Mouse (Mus musculus) brain, adult 2 months (tissue): Measurements from ENCODE around the gene Cryge.
A peak's percentile ranks its signal among the peaks of the same experiment; 100 is the strongest.
"Not testable (repeated sequence)": the region's sequence is repeated elsewhere in the genome, so short reads cannot be mapped to it uniquely, and the experiment has no call there.

Source experiments
- DNase-seq: peaks from one replicate; pipeline ENCODE4 v3.0.0; 2011; ENCODE audit warnings: low read depth, low spot score

Cryge gene

DNA sequence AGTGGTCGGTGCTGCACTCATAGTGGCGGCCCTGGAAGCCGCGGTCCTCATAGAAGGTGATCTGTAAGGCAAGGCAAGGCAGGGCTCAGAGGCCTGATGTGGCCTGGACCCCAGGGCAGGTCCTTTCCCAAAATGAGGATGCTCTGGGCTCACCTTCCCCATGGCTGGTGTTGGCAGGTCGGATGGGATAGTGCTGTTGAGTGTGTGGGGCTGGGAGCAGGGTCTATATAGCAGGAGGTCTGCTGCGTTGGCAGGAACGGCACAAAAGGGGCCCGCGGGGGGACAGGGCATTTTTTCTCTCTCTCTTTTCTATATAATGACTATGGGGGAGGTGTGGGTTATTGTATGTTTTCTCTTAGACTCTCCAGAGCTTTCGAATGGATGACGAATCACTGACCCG, at the start of gene Cryge:
Gene Cryge, minus strand, starts transcription at position 198 of the 400 bp plus-strand sequence.
- not testable (repeated sequence) for DNase-seq

GRCm38 (mm10) chr1:65096953-65097352, 46.0 kb upstream of the Cryge start:
- no peak for DNase-seq

DNA sequence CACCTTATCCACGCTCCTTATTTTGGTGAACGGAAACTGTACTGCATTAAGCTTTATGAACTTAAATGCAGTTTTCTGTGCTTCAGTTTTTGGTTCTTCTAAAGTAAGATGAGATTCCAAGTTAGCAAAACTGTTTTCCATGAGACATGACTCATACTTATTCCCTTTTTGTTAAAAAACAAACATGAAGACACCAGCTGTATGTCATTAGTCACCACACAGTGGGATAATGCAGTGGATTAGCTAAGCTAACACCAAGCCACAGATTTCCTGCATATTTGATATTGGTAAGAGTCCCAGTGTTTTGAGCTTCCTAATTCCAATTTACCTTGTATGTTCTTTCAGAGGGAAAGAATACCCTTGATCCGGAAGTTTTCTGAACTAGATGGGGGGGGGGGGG, 40.6 kb upstream of the Cryge start:
- DNase-seq = peak; percentile 52

DNA sequence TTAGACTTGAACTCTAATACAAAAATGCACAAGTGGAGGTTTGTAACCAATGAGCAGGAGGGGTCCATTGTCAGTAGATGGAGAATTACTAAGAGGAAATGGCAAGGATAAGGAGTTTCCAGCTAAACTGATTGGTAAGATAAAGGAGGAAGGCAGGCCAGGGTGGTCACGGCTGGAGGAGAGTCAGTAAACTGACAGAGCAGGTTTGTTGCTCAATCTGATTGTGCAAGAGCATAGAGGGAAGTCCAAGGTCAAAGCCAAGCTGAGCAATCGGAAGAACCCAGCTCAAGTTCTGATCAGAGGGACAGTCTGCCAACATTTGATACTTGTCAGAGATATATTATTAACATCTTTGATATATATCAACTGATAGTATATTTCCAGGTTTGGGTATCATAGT, 39.4 kb upstream of the Cryge start:
- DNase-seq = no peak

DNA sequence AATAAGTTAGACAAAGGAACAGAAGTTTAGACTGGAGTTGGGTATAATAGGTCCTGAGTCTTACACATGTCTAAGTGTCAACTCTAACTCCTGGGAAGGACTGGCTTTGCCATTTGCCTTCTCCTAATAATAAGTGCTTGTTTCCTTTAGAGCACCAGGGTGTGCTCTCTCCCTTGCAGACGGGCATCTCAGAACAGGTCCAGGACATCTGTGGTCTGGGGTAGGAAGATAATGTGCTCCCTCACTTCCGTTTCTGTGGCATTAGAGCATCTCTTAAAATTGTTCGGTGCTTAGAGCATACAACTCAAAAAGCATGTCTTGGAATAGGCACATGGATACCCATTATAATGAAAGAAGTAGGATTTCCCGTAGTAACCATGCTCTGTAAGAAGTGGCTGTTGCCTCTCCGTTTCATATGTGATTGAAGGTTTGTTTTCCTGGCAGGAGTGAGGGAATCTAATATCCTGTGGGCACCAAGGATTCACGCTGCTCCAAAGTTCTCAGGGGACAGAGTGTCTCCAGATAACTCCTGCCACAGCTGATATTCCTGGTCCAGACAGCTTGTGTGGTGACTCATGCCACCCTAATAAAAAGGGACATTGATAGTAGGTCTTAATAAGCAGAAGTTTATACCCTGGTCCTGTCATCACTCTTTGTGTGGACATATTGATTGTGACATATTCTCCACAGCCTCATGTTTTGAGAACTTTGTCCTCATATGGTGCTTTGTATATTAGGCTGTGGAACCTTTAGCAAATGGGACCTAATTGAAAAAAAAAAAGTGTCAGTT, 37.8 kb upstream of the Cryge start:
- DNase-seq = no peak

DNA sequence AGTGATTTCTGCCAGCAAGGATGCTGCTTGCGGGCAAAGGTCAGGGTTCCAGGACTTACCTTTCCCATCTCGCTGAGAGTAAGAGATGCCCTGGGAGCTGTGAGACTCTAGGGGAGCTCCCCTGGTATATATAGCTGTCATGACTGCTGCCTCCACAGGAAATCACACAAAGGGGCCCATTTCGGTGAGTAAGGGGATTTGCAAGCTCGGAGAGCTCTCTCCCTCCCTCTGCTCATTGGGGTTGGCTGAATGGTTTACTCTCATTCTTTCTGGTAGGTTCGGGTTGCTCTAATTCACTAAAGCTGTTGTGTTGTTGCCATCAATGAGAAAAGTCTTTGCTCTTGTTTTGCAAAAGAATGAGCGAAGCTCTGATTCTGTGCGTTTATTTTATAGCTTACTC, 31.2 kb upstream of the Cryge start, which contains the start of gene Crygb:
Gene Crygb, minus strand, starts transcription at position 101 of the 400 bp plus-strand sequence.
- DNase-seq = no peak

DNA sequence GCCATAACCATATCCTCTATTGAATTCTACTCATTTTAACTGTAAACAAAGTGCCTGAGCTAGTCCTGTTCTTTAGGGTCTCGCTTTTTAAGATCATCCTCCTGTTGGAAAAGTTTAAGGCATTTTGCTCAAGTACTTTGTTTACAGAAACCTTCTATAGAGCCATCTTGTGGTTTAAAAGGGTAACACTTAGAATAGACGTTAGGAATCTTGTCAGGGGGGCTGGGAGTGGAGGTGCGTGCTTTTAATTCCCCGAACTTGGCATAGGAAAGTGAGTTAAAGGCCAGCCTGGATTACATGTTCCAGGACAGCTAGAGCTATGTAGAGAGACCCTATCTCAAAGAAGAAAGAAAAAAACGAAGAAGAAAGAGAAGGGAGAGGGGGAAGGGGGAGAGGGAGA, 24.7 kb upstream of the Cryge start:
- peak; percentile 3 for DNase-seq

DNA sequence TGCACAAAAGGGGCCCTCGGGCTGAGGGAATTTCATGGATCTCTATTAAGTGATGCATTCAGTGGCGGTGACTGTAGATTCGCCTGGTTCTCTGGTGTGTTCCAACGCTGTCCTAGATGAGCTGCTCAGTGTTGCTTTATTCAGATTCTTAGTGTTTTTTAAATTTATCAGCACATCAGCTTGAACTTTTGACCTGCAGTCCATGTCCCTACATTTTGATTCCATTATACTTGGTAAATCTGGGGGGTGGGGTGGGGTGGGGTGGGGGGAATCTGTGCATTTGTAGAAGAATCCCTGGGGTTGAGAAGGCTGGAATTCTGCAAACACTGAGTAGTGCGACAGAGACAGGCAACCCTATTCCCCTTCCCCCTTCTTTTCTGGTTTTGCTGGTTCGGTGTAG, 22.6 kb upstream of the Cryge start, which contains the start of gene Crygc:
Gene Crygc, minus strand, starts transcription at position 101 of the 400 bp plus-strand sequence.
- DNase-seq = no peak

DNA sequence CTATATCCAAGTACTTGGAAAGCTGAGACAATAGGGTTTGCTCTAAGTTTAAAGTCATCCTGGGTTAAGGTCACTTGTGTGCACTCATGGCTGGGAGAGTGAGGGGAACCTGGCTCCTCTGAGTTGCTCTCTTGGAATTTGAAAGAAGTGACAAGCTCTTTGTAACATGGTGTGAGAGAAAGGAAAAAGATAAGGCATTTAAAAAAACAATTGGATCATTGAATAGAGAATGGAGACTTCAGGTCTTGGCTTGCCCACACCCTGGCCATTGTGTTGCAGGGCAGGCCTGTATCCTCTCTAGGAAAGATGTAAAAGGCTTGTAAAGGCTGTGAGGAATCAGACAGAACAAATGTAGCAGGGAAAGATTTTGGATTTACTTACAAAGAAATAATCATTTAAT, 16.9 kb upstream of the Cryge start:
- DNase-seq = no peak

DNA sequence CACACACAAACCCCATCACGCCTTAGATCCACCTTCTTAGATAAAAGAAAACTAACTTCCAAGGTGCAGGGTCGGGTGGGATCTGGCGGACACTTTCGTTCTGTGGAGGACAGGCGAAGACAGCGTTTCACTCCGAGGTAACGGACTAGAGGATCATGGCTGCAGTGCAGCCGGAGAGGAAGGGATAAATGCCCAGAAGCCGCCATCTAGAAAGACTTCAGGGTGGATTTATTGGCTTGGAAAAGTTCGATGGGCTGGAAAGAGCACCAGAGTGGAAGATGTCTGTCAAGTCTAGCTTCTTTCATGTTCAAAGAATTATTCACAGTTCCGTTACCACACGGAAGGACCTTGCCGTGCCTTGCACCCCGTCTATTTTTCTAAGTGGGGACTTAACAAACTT, 13.3 kb upstream of the Cryge start:
- no peak for DNase-seq

- DNase-seq = no peak
Measured at GRCm38 (mm10) chr1:65063352-65063751, 12.4 kb upstream of the Cryge start, which contains the start of gene Crygd. TSS of gene Crygd (minus strand) at chr1:65063452.

GRCm38 (mm10) chr1:65052140-65052539, 1.2 kb upstream of the Cryge start:
- DNase-seq = no peak

DNA sequence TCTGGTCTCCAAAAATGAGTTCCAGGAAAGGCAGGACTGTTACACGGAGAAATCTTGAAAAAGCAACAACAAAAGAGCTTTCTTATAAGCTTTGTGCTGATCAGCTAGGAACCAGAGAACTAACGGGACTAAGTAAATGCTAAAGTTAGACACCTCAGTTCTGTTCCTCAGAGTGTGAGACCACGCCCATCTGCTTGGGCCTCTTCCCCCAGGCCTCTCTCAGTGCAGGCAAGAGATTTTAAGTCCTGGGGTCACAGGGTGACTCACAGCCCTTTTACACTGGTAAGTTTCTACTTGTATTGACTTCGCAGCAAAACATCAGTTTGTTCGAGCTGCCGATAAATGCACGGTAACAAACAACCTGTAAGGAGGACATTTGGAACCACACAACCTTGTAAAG, 747 bp upstream of the Cryge start:
- DNase-seq = no peak

DNA sequence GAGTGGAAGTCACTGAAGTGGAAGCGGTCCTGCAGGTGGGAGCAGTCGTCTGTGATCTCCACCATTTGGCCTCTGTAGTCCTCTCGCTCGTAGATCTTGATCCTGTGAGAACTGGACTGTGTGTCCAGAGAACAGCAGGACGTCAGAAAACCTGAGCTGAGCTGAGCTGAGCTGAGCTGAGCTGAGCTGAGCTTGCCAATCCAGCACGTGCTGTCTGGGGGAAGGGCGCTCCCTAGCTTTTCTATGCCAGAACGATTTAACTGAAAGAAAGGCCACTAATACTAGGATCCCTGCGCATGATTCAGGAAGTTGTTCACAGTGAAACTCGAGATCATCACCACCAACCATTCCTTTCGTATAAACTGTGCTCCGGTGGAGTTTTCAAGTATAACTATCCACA, 2.2 kb downstream of the Cryge start:
- peak; percentile 31 for DNase-seq

GRCm38 (mm10) chr1:65046401-65047109, 4.4 kb downstream of the Cryge start:
- DNase-seq = peak; percentile 45

DNA sequence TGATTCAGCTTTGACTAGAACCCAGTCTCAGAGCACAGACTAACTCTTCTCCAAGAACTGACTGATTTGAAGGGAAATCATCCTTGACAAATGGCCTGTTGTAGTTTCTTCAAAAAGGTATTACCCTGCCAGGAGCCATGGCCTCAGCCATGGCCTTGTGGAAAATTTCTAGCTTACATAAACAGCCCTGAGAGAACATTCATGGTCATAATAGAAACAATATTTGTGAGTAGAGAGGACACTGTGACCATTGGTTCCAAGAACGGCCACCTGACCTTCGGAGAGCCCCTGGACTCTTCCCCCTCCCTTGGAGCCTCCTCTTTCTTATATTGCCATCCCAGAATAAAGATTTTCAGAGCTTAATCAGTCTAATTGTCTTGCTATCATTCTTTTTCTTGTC, 7.5 kb downstream of the Cryge start:
- DNase-seq = no peak

DNA sequence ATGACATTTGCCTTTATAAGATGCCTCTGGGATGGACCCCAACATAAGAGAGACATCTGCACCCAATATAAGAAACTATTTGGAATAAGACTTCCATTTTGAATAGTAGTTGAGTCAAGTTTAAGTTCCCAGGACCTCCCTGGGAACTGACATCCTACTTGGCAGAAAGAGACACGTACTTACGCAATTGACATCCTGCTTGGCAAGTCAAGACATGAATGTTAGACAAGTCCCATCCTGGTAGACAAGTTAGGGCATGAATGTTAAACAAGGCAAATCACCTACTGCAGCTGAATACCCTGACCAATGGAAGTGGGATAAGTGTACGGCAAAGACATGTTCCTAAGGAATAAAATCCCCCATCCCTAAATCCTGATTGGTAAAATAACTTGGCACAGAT, 9.1 kb downstream of the Cryge start:
- no peak for DNase-seq

DNA sequence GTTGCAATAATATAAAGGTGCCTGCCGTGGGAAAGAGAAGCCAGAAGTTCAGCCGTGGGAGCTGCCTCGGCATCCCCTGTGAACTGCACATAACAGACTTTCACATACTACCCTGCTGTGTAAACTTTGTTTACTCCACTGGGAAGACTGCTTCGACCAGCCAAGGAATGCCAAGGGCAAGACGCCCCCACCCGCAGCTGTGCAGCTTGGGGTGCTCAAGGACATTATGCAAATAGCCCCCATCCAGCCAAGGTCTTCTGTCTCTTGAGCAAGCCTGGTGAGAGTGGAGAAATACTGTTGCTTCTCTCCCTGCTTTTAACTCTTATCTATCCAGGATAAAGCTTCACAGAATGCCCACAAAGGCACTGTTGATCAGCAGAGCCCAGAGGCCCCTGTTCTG, 10.1 kb downstream of the Cryge start:
- DNase-seq = no peak

- no peak for DNase-seq
Measured at GRCm38 (mm10) chr1:65039679-65040078, 11.3 kb downstream of the Cryge start.

DNA sequence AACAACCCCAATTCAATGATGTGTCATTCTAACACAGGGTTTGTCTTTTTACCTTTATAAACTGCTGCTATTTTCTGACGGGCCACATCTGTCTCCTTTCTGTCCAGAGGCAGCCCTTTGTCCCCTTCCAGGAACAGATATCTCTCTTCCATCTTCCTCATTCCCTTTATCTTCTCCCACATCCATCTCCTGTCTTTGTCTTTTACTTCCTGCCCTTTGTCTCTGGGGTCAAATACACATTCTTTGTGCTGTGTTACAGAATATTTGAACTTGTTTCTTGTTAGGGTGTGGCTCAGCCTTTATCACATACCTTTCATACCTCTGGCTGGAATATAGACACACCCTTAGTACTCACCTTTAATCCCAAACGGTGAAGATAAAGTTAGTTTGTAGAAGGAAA, 13.4 kb downstream of the Cryge start:
- DNase-seq = no peak

- DNase-seq = no peak
Measured at GRCm38 (mm10) chr1:65035513-65035912, 15.4 kb downstream of the Cryge start.

DNA sequence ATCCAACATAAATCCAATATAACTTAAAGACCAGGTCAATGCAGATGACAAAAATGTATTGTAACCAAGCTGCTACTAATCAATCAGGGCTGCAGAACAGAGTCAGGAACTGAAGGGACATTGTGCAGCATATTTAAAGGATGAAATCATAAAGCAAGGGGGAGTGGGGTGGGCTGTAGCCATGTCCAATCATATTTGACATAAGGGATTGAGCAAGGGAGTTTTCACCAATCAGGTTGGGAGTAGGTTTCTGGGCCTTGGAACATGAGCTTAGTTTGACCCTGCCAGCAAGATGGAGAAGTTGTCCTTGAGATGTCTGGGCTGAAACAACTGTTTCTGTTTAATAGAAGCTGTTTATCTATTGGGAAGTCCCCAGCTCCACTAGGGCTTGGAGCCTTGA, 18.3 kb downstream of the Cryge start, which contains the start of gene Akr1cl:
Gene Akr1cl, minus strand, starts transcription at position 119 of the 400 bp plus-strand sequence.
- DNase-seq = no peak

GRCm38 (mm10) chr1:65028206-65028605, 22.7 kb downstream of the Cryge start:
- peak; percentile 6 for DNase-seq
